Mouse (Mus musculus): ENCODE data around the gene Sumf2. TPM values are rescaled to one million over a fixed set of nuclear protein-coding genes. Genes with fewer than 3 reads are reported as not detected.

The Sumf2 gene
- polyA plus RNA-seq (2016; fragmentation: Nextera tagmentation; extraction: Ambion mirVana) = 42.2 and 46.3 TPM in 2 replicates

GRCm38 (mm10) chr5:129846752-129847557 is at the start of gene Sumf2:
Gene Sumf2, plus strand, starts transcription at chr5:129846986.
- 16% methylated on average over 22 of the region's 22 CpGs for WGBS
- H3K4me1 ChIP-seq = peaks cover 11% of the 10 kb centered on the region
- peak within 1 kb of the TSS; percentile 66 for H3K4me3 ChIP-seq
- DNase-seq (ENCODE audit: extremely low spot score, low spot score) = peak; percentile 95
- peak within 1 kb of the TSS; percentile 87 for H3K27ac ChIP-seq
- H3K27me3 ChIP-seq (ENCODE audit: poor library complexity, severe bottlenecking) = no peaks in the 10 kb centered on the region
- H3K9me3 ChIP-seq = peaks cover 3% of the 10 kb centered on the region; the same call in 1 of the 2 replicates
- H3K36me3 ChIP-seq (replicated peaks) = peaks cover 51% of the 10 kb centered on the region

GRCm38 (mm10) chr5:129844848-129845247 is 1.9 kb upstream of the Sumf2 start:
- no peaks in the 10 kb centered on the region for H3K27me3 ChIP-seq (ENCODE audit: poor library complexity, severe bottlenecking)
- peaks cover 11% of the 10 kb centered on the region for H3K4me1 ChIP-seq
- DNase-seq (ENCODE audit: extremely low spot score, low spot score) = no peak
- WGBS = 96% methylated on average over 5 of the region's 5 CpGs
- H3K9me3 ChIP-seq = peaks cover 3% of the 10 kb centered on the region; the same call in 1 of the 2 replicates
- H3K4me3 ChIP-seq = no peak overlapping the region
- peaks cover 38% of the 10 kb centered on the region for H3K36me3 ChIP-seq (replicated peaks)
- H3K27ac ChIP-seq = no peak overlapping the region

GRCm38 (mm10) chr5:129847558-129847820 is 703 bp downstream of the Sumf2 start:
- H3K9me3 ChIP-seq = peaks cover 3% of the 10 kb centered on the region; the same call in 1 of the 2 replicates
- peaks cover 53% of the 10 kb centered on the region for H3K36me3 ChIP-seq (replicated peaks)
- no peaks in the 10 kb centered on the region for H3K27me3 ChIP-seq (ENCODE audit: poor library complexity, severe bottlenecking)
- WGBS = 68% methylated on average over 8 of the region's 8 CpGs
- H3K4me1 ChIP-seq = peaks cover 11% of the 10 kb centered on the region
- H3K4me3 ChIP-seq = peak overlapping the region; percentile 66
- H3K27ac ChIP-seq = peak overlapping the region; percentile 87
- DNase-seq (ENCODE audit: extremely low spot score, low spot score) = no peak

- no peaks in the 10 kb centered on the region for H3K4me1 ChIP-seq
- 51% methylated on average over 5 of the region's 5 CpGs for WGBS
- no peaks in the 10 kb centered on the region for H3K9me3 ChIP-seq
- H3K27ac ChIP-seq = no peak overlapping the region
- peaks cover 80% of the 10 kb centered on the region for H3K36me3 ChIP-seq (replicated peaks)
- no peak overlapping the region for H3K4me3 ChIP-seq
- no peaks in the 10 kb centered on the region for H3K27me3 ChIP-seq (ENCODE audit: poor library complexity, severe bottlenecking)
- no peak for DNase-seq (ENCODE audit: extremely low spot score, low spot score)
These were observed 8.4 kb downstream of the Sumf2 start for GRCm38 (mm10) chr5:129855163-129855562.

GRCm38 (mm10) chr5:129856414-129856813 is 9.6 kb downstream of the Sumf2 start:
- no peaks in the 10 kb centered on the region for H3K4me1 ChIP-seq
- 84% methylated on average over 5 of the region's 5 CpGs for WGBS
- no peak for DNase-seq (ENCODE audit: extremely low spot score, low spot score)
- H3K27ac ChIP-seq = no peak overlapping the region
- H3K36me3 ChIP-seq (replicated peaks) = peaks cover 86% of the 10 kb centered on the region
- no peaks in the 10 kb centered on the region for H3K27me3 ChIP-seq (ENCODE audit: poor library complexity, severe bottlenecking)
- H3K9me3 ChIP-seq = no peaks in the 10 kb centered on the region
- H3K4me3 ChIP-seq = no peak overlapping the region

GRCm38 (mm10) chr5:129862325-129862724 is 15.5 kb downstream of the Sumf2 start:
- no peaks in the 10 kb centered on the region for H3K9me3 ChIP-seq
- no peaks in the 10 kb centered on the region for H3K27me3 ChIP-seq (ENCODE audit: poor library complexity, severe bottlenecking)
- no peak overlapping the region for H3K4me3 ChIP-seq
- DNase-seq (ENCODE audit: extremely low spot score, low spot score) = no peak
- peaks cover 5% of the 10 kb centered on the region for H3K4me1 ChIP-seq
- no peak overlapping the region for H3K27ac ChIP-seq
- peaks cover 52% of the 10 kb centered on the region for H3K36me3 ChIP-seq (replicated peaks)
- 95% methylated on average over 6 of the region's 6 CpGs for WGBS

- Histone ChIP-seq H3K27ac (no peak overlapping the region), H3K27me3 (ENCODE audit: poor library complexity, severe bottlenecking) (no peaks in the 10 kb centered on the region), H3K4me1 (peaks cover 5% of the 10 kb centered on the region), H3K4me3 (peak overlapping the region; percentile 18; the same call in 1 of the 2 replicates), H3K9me3 (no peaks in the 10 kb centered on the region), H3K36me3 (replicated peaks) (peaks cover 35% of the 10 kb centered on the region)
- peak; percentile 26 for DNase-seq (ENCODE audit: extremely low spot score, low spot score)
- WGBS = 15% methylated on average over 18 of the region's 18 CpGs
These were observed 17.7 kb downstream of the Sumf2 start for GRCm38 (mm10) chr5:129864467-129864866.

- Histone ChIP-seq H3K9me3 (no peaks in the 10 kb centered on the region), H3K27ac (no peak overlapping the region), H3K27me3 (ENCODE audit: poor library complexity, severe bottlenecking) (no peaks in the 10 kb centered on the region), H3K36me3 (replicated peaks) (peaks cover 21% of the 10 kb centered on the region), H3K4me3 (no peak overlapping the region), H3K4me1 (peaks cover 5% of the 10 kb centered on the region)
- WGBS = 86% methylated on average over 12 of the region's 12 CpGs
- no peak for DNase-seq (ENCODE audit: extremely low spot score, low spot score)
These were observed 19.1 kb downstream of the Sumf2 start for GRCm38 (mm10) chr5:129865841-129866240.

- H3K4me3 ChIP-seq = no peak overlapping the region
- 90% methylated on average over 19 of the region's 19 CpGs for WGBS
- no peaks in the 10 kb centered on the region for H3K9me3 ChIP-seq
- H3K27me3 ChIP-seq (ENCODE audit: poor library complexity, severe bottlenecking) = no peaks in the 10 kb centered on the region
- no peak overlapping the region for H3K27ac ChIP-seq
- H3K36me3 ChIP-seq (replicated peaks) = no peaks in the 10 kb centered on the region
- DNase-seq (ENCODE audit: extremely low spot score, low spot score) = no peak
- peaks cover 1% of the 10 kb centered on the region for H3K4me1 ChIP-seq
These were observed 22.6 kb downstream of the Sumf2 start for GRCm38 (mm10) chr5:129869238-129869995.

GRCm38 (mm10) chr5:129871238-129871637 is 24.5 kb downstream of the Sumf2 start:
- Histone ChIP-seq H3K27ac (no peak overlapping the region), H3K4me1 (no peaks in the 10 kb centered on the region), H3K27me3 (ENCODE audit: poor library complexity, severe bottlenecking) (no peaks in the 10 kb centered on the region), H3K9me3 (no peaks in the 10 kb centered on the region), H3K4me3 (no peak overlapping the region), H3K36me3 (replicated peaks) (no peaks in the 10 kb centered on the region)
- WGBS = 87% methylated on average over 2 of the region's 2 CpGs
- DNase-seq (ENCODE audit: extremely low spot score, low spot score) = no peak

GRCm38 (mm10) chr5:129873942-129874341 is 27.2 kb downstream of the Sumf2 start:
- DNase-seq (ENCODE audit: extremely low spot score, low spot score) = no peak
- Histone ChIP-seq H3K9me3 (no peaks in the 10 kb centered on the region), H3K27ac (no peak overlapping the region), H3K4me1 (no peaks in the 10 kb centered on the region), H3K4me3 (no peak overlapping the region), H3K36me3 (replicated peaks) (no peaks in the 10 kb centered on the region), H3K27me3 (ENCODE audit: poor library complexity, severe bottlenecking) (no peaks in the 10 kb centered on the region)
- 89% methylated on average over 12 of the region's 12 CpGs for WGBS

- 75% methylated on average over 11 of the region's 11 CpGs for WGBS
- Histone ChIP-seq H3K27me3 (ENCODE audit: poor library complexity, severe bottlenecking) (no peaks in the 10 kb centered on the region), H3K4me1 (no peaks in the 10 kb centered on the region), H3K27ac (no peak overlapping the region), H3K4me3 (no peak overlapping the region), H3K36me3 (replicated peaks) (peaks cover 6% of the 10 kb centered on the region), H3K9me3 (no peaks in the 10 kb centered on the region)
- no peak for DNase-seq (ENCODE audit: extremely low spot score, low spot score)
These were observed 28.3 kb downstream of the Sumf2 start for GRCm38 (mm10) chr5:129875098-129875497.
